Mouse (Mus musculus): ENCODE data around the gene E030018B13Rik. TPM values are rescaled to one million over a fixed set of nuclear protein-coding genes. Genes with fewer than 3 reads are reported as not detected.
A peak's percentile ranks its signal among the peaks of the same experiment; 100 is the strongest.

The E030018B13Rik gene
- total and polyA plus RNA-seq, 2 experiments from 2014 or later, result 0.15 TPM; not detected in 1

GRCm38 (mm10) chr7:63930132-63930531, 13.5 kb downstream of the E030018B13Rik start:
- no peaks in the 10 kb centered on the region for H3K9me3 ChIP-seq (replicated peaks; ENCODE audit: control insufficient read depth, low read length)
- DNase-seq (ENCODE audit: low spot score) (no peak), ATAC-seq (ENCODE audit: insufficient read depth, low read depth) (no peak)
- H3K4me1 ChIP-seq (ENCODE audit: control insufficient read depth, insufficient read depth), result peaks cover 65% of the 10 kb centered on the region
- 0 out of 2 replicates have a peak, but pooled peaks cover 3% of the 10 kb centered on the region for H3K36me3 ChIP-seq (replicated peaks; ENCODE audit: control insufficient read depth, insufficient read depth, low read length)
- no peak overlapping the region for H3K4me2 ChIP-seq (ENCODE audit: low read depth, low read length)
- H3K27ac ChIP-seq (ENCODE audit: low read depth), result no peak overlapping the region
- H3K9ac ChIP-seq (replicated peaks; ENCODE audit: low read depth, low read length), result no peak overlapping the region
- H3K27me3 ChIP-seq (ENCODE audit: control insufficient read depth, insufficient read depth, low read length), result no peaks in the 10 kb centered on the region
- 84% methylated on average over 3 of the region's 3 CpGs for WGBS
- TF ChIP-seq CTCF (IDR thresholded peaks at IDR 0.05; ENCODE audit: low read depth) (no peak), EP300 (IDR thresholded peaks at IDR 0.05; ENCODE audit: low read depth) (no peak)
- H3K4me3 ChIP-seq (ENCODE audit: low read depth, low read length), result no peak overlapping the region

DNA sequence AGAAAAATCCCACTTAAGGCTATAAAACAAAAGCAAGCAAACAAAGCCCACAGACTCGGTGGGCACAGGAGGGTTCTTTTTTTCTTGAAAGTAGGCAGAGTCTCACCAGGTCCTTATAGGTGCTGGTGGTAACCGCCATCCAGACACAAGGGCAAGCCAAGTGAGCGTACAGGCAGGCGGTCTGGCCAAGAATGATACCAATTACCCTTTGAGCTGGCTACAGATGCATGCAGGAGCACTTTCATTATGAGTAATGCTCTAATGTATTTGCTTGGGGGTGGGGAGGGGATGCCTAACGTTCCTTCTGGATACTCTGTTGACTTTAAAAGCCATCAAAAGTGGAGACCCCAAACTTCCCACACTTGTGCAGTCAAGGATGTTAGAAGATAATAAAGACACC, 14.1 kb downstream of the E030018B13Rik start:
- Histone ChIP-seq H3K4me2 (ENCODE audit: low read depth, low read length) (no peak overlapping the region), H3K4me1 (ENCODE audit: control insufficient read depth, insufficient read depth) (peaks cover 65% of the 10 kb centered on the region), H3K27me3 (ENCODE audit: control insufficient read depth, insufficient read depth, low read length) (no peaks in the 10 kb centered on the region), H3K4me3 (ENCODE audit: low read depth, low read length) (no peak overlapping the region), H3K9ac (replicated peaks; ENCODE audit: low read depth, low read length) (no peak overlapping the region), H3K9me3 (replicated peaks; ENCODE audit: control insufficient read depth, low read length) (no peaks in the 10 kb centered on the region), H3K36me3 (replicated peaks; ENCODE audit: control insufficient read depth, insufficient read depth, low read length) (0 out of 2 replicates have a peak, but pooled peaks cover 3% of the 10 kb centered on the region), H3K27ac (ENCODE audit: low read depth) (no peak overlapping the region)
- 87% methylated on average over 5 of the region's 5 CpGs for WGBS
- DNase-seq (ENCODE audit: low spot score) (no peak), ATAC-seq (ENCODE audit: insufficient read depth, low read depth) (no peak)
- TF ChIP-seq EP300 (IDR thresholded peaks at IDR 0.05; ENCODE audit: low read depth) (no peak), CTCF (IDR thresholded peaks at IDR 0.05; ENCODE audit: low read depth) (no peak)

DNA sequence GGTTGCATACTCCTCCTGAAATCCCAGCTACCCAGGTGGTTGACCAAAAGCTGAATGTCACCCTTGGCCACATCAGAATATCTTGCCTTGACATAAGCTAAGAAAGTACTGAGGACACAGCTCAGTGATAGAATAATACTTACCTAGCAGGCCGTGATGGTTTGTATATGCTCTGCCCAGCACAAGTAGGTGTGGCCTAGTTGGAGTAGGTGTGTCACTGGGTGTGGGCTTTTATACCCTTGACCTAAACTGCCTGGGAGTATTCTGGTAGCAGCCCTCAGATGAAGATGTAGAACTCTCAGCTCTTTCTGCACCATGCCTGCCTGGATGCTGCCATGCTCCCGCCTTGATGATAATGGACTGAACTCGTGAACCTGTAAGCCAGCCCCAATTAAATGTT, 15.8 kb downstream of the E030018B13Rik start:
- Histone ChIP-seq H3K27ac (ENCODE audit: low read depth) (no peak overlapping the region), H3K4me2 (ENCODE audit: low read depth, low read length) (no peak overlapping the region), H3K36me3 (replicated peaks; ENCODE audit: control insufficient read depth, insufficient read depth, low read length) (0 out of 2 replicates have a peak, but pooled peaks cover 3% of the 10 kb centered on the region), H3K9ac (replicated peaks; ENCODE audit: low read depth, low read length) (no peak overlapping the region), H3K27me3 (ENCODE audit: control insufficient read depth, insufficient read depth, low read length) (no peaks in the 10 kb centered on the region), H3K4me1 (ENCODE audit: control insufficient read depth, insufficient read depth) (peaks cover 53% of the 10 kb centered on the region), H3K9me3 (replicated peaks; ENCODE audit: control insufficient read depth, low read length) (no peaks in the 10 kb centered on the region), H3K4me3 (ENCODE audit: low read depth, low read length) (no peak overlapping the region)
- 78% methylated on average over 3 of the region's 3 CpGs for WGBS
- no peak for ATAC-seq (ENCODE audit: insufficient read depth, low read depth)
- TF ChIP-seq EP300 (IDR thresholded peaks at IDR 0.05; ENCODE audit: low read depth), result no peak
- no peak for TF ChIP-seq CTCF (IDR thresholded peaks at IDR 0.05; ENCODE audit: low read depth)
- DNase-seq (ENCODE audit: low spot score), result no peak

DNA sequence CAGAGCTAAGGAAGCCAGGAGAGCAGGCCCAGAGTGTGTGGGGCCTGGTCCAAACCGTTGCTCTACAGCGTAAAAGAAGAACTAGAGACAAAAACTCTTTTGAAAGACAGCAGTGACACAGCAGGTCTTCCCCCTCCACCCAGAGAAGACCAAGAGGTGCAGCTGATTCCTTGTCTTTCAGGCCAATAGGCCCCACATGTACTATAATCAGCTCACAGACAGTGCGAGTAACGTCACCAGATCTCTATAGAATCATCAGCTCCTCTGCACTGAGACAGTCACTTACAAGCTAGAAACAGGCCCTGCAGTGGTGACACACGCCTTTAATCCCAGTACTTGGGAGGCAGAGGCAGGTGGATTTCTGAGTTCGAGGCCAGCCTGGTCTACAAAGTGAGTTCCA, 17.2 kb downstream of the E030018B13Rik start:
- peak overlapping the region; percentile 69 for H3K27ac ChIP-seq (ENCODE audit: low read depth)
- no peak overlapping the region for H3K4me2 ChIP-seq (ENCODE audit: low read depth, low read length)
- 72% methylated on average over 6 of the region's 6 CpGs for WGBS
- DNase-seq (ENCODE audit: low spot score), result no peak
- TF ChIP-seq EP300 (IDR thresholded peaks at IDR 0.05; ENCODE audit: low read depth), result no peak
- no peak for TF ChIP-seq CTCF (IDR thresholded peaks at IDR 0.05; ENCODE audit: low read depth)
- H3K27me3 ChIP-seq (ENCODE audit: control insufficient read depth, insufficient read depth, low read length), result no peaks in the 10 kb centered on the region
- no peaks in the 10 kb centered on the region for H3K9me3 ChIP-seq (replicated peaks; ENCODE audit: control insufficient read depth, low read length)
- H3K4me1 ChIP-seq (ENCODE audit: control insufficient read depth, insufficient read depth), result peaks cover 43% of the 10 kb centered on the region
- ATAC-seq (ENCODE audit: insufficient read depth, low read depth), result no peak
- H3K4me3 ChIP-seq (ENCODE audit: low read depth, low read length), result no peak overlapping the region
- H3K9ac ChIP-seq (replicated peaks; ENCODE audit: low read depth, low read length), result 0 out of 2 replicates have a peak overlapping the region, but pooled peaks have one; percentile 26
- 0 out of 2 replicates have a peak, but pooled peaks cover 3% of the 10 kb centered on the region for H3K36me3 ChIP-seq (replicated peaks; ENCODE audit: control insufficient read depth, insufficient read depth, low read length)

DNA sequence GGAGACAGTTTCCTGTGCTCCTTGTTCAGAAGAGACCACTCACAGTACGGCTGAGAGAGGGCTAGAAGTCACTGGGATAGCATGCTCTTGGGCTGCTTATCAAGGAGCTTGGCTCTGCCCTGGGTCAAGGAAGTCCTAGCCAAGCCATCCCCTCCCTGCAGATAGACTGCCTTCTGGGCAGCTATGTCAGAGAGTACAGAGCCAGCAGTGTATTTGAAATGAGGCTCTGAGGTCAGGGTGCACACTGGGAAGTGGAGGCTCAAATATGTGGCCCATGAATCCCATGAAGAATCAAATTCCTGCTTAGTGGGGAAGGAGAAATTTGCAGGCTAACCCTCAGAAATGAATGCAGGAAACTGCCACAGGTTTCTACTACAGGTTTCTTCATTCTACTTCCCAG, 17.9 kb downstream of the E030018B13Rik start:
- H3K4me1 ChIP-seq (ENCODE audit: control insufficient read depth, insufficient read depth), result peaks cover 37% of the 10 kb centered on the region
- 19% methylated on average over 1 of the region's 1 CpGs for WGBS
- peak overlapping the region; percentile 87; the same call in 1 of the 2 replicates for H3K4me2 ChIP-seq (ENCODE audit: low read depth, low read length)
- DNase-seq (ENCODE audit: low spot score), result no peak
- peak overlapping the region; percentile 61; the same call in 1 of the 2 replicates for H3K27ac ChIP-seq (ENCODE audit: low read depth)
- H3K9me3 ChIP-seq (replicated peaks; ENCODE audit: control insufficient read depth, low read length), result no peaks in the 10 kb centered on the region
- H3K4me3 ChIP-seq (ENCODE audit: low read depth, low read length), result no peak overlapping the region
- no peaks in the 10 kb centered on the region for H3K27me3 ChIP-seq (ENCODE audit: control insufficient read depth, insufficient read depth, low read length)
- TF ChIP-seq EP300 (IDR thresholded peaks at IDR 0.05; ENCODE audit: low read depth), result no peak
- TF ChIP-seq CTCF (IDR thresholded peaks at IDR 0.05; ENCODE audit: low read depth), result no peak
- no peak for ATAC-seq (ENCODE audit: insufficient read depth, low read depth)
- 0 out of 2 replicates have a peak overlapping the region, but pooled peaks have one; percentile 6 for H3K9ac ChIP-seq (replicated peaks; ENCODE audit: low read depth, low read length)
- H3K36me3 ChIP-seq (replicated peaks; ENCODE audit: control insufficient read depth, insufficient read depth, low read length), result 0 out of 2 replicates have a peak, but pooled peaks cover 3% of the 10 kb centered on the region

GRCm38 (mm10) chr7:63935809-63936187, 19.1 kb downstream of the E030018B13Rik start:
- peaks cover 38% of the 10 kb centered on the region for H3K4me1 ChIP-seq (ENCODE audit: control insufficient read depth, insufficient read depth)
- H3K4me3 ChIP-seq (ENCODE audit: low read depth, low read length), result peak overlapping the region; percentile 98
- DNase-seq (ENCODE audit: low spot score) (no peak), ATAC-seq (ENCODE audit: insufficient read depth, low read depth) (no peak)
- H3K4me2 ChIP-seq (ENCODE audit: low read depth, low read length), result peak overlapping the region; percentile 87
- 34% methylated on average over 8 of the region's 8 CpGs for WGBS
- H3K9ac ChIP-seq (replicated peaks; ENCODE audit: low read depth, low read length), result peak overlapping the region; percentile 96
- no peaks in the 10 kb centered on the region for H3K27me3 ChIP-seq (ENCODE audit: control insufficient read depth, insufficient read depth, low read length)
- H3K9me3 ChIP-seq (replicated peaks; ENCODE audit: control insufficient read depth, low read length), result no peaks in the 10 kb centered on the region
- peak overlapping the region; percentile 98 for H3K27ac ChIP-seq (ENCODE audit: low read depth)
- no peak for TF ChIP-seq CTCF (IDR thresholded peaks at IDR 0.05; ENCODE audit: low read depth)
- TF ChIP-seq EP300 (IDR thresholded peaks at IDR 0.05; ENCODE audit: low read depth), result no peak
- 0 out of 2 replicates have a peak, but pooled peaks cover 3% of the 10 kb centered on the region for H3K36me3 ChIP-seq (replicated peaks; ENCODE audit: control insufficient read depth, insufficient read depth, low read length)
